Mouse (Mus musculus) T-helper 1 cell (primary cell): ENCODE measurements around the gene St6galnac3.

Experiments used
- in situ Hi-C: fragments of 300-600 bp; cut with MboI, MseI; formaldehyde crosslinking; loops from one replicate; pipeline ENCODE4 v1.15.1; 2025; ENCODE audit warnings: high pct_unique_total_duplicates

Gene St6galnac3

DNA sequence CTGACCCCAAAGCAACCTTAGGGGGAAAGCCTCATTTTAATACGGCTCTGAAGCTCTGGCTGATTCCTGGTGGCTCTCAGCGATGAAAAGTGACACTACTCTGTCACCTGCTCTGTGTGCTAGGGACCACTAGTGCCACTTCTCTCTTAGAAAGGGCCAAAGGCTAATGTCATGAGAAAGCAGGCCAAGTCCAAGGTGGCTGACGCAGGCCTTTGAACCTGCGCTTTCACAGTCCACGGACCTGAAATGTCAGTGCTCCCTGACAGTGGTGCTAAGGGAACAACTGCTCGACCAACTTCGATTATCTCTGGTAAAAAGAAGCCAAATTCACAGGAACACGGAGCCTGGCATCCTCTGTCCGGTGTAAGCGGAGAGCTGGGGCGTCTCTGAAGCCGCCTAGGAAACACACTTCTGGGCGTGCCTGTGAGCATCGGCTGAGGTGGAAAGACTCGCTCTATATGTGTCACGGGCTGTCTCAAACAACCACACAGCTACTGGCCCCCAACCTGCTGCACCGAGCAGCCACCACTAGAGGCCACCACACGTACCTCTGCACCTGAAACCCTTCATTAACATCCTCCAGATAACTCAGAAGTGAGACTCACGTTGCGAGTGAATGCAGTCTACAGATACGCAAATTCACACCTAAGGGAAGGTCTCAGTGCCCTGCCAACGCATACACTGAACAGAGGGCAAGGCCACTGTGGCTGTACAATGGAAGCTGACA lies 66.8 kb downstream of the St6galnac3 start:
- in situ Hi-C loops = no loop called here

GRCm38 (mm10) chr3:153655071-153655470 lies 69.9 kb downstream of the St6galnac3 start:
- in situ Hi-C loops = no loop called here

- in situ Hi-C loops = loop anchor here (5.0 kb wide), 1 partner anchor 871 kb away; no protein-coding TSS in a partner anchor
These were observed 72.1 kb downstream of the St6galnac3 start for GRCm38 (mm10) chr3:153652850-153653249.

- in situ Hi-C loops = no loop called here
These were observed 76.3 kb downstream of the St6galnac3 start for GRCm38 (mm10) chr3:153648713-153649112.

DNA sequence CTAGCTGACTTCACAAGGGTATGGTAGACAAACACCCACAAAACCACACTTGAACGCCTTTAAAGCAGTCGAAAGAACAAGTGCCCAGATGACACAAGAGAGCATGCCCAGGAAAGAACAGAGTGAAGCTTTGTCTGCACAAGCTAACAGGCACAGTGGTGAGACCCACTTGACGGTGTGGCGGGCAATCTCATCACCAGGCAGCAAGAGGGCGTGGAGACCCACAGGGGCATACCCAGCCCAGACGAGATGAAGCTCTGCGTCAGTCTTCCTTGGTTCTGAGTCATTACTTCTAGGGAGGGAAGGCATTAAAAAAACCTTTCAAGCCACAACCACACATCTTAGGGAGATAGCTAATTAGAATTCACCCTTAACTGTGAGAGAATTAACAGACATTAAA lies 79.2 kb downstream of the St6galnac3 start:
- in situ Hi-C loops = no loop called here

DNA sequence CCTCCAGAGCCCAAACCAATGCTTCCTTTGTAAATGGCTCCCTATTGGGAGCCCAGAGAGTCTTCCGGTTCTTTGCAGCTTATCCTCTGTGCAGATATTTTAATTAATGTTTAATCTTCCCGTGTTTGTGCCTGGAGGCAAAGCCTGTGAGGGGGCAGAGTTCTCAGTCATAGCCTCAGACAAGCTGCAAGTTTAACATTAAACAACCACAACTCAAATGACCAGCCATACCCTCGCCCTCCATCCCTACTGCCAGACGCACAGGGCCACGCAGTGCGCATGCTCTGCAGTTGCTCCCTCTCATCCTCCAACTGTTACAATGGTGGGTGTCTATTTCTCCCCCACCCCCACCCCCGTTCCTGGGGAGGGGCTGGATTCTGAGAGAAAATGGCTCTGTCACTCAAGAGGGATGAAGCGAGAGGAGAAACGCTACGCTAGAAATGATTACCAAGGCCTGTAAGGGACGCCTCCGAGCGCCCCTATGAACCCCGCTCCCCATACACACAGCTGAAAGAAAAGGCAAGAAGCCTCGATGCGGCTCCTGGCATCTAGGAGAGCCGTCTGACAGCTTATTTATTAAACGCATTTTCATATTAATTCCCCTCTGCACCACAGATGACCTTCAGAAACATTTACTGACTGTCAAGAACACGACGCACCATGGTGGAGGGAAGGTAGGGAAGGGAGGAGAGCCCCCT lies 81.0 kb downstream of the St6galnac3 start:
- in situ Hi-C loops = no loop called here

GRCm38 (mm10) chr3:153642826-153643225 lies 82.1 kb downstream of the St6galnac3 start:
- in situ Hi-C loops = no loop called here

DNA sequence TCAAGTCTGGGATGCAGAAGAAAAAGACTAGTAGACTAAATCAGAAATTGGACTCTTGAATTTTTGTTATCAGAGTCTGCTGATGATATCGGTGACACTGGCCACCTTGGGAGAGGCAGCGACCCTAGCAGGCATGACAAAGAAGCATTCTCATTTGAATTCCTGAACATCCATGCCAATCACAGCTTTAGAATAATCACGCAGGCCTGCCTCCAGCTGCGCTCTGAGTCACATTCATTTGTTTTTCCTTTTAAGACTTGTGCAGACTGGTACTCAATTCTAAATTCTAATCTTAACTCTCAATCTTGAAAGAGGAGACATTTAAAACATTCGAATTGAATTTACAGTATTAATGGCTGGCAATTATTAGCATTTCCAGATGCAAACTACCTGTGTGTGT lies 83.2 kb downstream of the St6galnac3 start:
- in situ Hi-C loops = no loop called here

- in situ Hi-C loops = no loop called here
These were observed 87.6 kb downstream of the St6galnac3 start for GRCm38 (mm10) chr3:153637336-153637735.

DNA sequence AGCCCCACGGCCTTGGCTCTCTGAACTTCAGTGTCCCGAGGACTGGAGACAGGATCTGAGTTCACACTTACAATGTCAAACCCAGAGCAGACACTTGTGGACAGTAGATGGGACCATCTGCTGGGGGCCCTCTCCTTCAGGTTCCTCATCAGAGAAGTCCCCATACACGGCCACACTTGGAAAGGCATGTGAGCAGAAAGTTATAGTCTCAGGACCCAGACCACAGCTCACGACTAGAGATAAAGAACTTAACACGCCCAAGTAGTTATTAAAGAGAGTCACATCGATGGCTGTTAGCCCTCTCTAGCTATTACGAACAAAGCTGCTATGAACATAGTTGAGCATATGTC lies 88.2 kb downstream of the St6galnac3 start:
- in situ Hi-C loops = no loop called here

DNA sequence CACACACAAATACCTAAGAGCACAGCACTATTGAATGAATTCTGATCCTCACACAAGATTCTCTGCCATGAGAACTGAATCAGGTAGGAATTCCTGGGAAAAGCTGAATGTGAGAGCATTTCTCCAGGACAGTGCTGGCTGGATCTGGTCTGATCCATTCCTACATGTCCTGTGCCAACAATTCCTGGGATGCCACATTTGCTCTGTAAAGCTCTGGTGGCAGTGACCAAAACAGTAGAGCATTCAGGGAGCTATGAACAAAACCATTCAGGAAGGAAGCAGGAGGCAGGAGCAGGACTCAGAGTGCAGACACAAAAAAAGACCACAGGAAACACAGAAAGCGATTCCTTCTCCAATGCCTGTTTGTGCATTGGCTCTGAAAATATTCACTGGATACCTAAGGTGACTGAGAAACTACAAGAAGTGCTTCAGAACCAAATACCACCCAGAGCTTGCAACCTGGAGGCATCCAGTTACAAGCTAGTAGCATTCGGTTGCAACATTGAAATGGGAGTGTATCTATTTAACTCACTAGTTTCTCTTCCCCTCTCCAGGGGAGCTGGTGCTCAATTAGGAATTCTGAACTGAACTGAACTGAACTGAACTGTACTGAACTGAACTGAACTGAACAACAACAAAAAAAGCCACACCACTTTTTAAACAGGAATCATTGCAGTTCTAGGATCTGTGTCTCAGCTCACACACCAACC lies 88.7 kb downstream of the St6galnac3 start:
- in situ Hi-C loops = no loop called here

DNA sequence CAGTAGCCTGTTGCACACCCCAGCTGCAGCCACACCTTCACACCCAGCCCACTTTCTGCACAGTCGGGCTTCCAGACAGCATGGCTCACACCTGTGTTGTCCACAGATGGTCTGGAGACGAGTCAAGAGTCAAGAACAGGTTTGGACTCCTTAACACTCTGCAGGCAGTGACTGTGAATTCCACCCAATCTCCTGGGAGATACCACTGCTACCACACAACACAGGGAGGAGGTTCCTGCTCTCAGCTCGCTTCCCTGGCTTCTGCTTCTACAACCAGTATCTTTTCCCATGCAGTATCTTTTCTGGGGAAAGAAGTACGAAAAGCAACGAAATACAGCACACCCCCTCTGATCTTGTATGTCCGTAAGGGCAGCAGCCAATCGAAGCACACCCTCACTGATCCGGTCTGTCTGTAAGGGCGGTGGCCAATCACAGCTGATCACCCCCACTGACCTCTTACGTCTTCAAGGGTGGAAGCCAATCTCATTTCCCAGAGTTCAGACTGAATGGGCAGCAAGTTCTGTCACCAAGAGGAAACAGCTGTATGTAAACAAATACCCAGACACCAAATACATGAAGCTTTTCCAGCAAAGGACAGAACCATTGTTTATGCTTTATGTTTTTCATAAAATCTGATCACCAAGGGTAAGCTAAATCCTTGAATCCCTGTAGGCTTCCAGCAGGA lies 92.8 kb downstream of the St6galnac3 start:
- in situ Hi-C loops = no loop called here

- in situ Hi-C loops = no loop called here
These were observed 98.7 kb downstream of the St6galnac3 start for GRCm38 (mm10) chr3:153626237-153626636.

- in situ Hi-C loops = no loop called here
These were observed 106.0 kb downstream of the St6galnac3 start for GRCm38 (mm10) chr3:153618976-153619375.

- in situ Hi-C loops = no loop called here
These were observed 108.1 kb downstream of the St6galnac3 start for GRCm38 (mm10) chr3:153616849-153617248.

GRCm38 (mm10) chr3:153610239-153610638 lies 114.7 kb downstream of the St6galnac3 start:
- in situ Hi-C loops = no loop called here

DNA sequence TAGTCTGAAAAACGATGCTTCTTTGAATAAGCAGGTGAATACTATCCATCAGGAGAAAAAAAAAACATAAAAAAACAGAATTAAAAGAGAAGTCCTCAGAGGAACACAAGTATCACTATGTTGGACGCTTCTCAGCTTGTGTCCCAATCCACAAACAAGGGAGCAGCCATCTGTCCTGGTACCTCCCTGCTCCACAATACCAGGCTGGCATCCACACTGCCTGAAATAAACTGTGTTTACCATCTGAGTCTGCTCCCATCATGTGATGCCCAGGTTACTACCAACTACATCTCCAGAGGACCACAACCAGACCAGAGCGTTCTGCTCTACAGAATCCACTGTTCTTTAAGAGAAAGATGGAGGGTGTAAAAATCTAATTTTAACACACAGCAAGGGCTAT lies 118.6 kb downstream of the St6galnac3 start:
- in situ Hi-C loops = no loop called here

DNA sequence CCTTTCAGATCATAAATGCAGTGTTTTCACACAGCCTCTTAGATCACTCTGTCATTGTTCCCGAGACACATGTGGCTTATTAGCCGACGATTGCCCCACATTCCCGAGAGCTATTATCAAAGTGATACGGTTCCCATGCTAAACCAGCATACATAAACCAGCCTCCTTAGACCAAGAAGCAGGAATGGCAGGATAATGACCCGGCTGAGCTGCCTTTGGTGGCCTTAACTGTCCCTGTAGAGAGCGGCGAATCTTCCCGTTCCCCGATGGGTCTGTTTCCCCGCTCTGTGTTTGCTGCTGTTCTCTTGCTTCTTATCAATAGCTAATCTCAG lies 119.2 kb downstream of the St6galnac3 start:
- in situ Hi-C loops = no loop called here

DNA sequence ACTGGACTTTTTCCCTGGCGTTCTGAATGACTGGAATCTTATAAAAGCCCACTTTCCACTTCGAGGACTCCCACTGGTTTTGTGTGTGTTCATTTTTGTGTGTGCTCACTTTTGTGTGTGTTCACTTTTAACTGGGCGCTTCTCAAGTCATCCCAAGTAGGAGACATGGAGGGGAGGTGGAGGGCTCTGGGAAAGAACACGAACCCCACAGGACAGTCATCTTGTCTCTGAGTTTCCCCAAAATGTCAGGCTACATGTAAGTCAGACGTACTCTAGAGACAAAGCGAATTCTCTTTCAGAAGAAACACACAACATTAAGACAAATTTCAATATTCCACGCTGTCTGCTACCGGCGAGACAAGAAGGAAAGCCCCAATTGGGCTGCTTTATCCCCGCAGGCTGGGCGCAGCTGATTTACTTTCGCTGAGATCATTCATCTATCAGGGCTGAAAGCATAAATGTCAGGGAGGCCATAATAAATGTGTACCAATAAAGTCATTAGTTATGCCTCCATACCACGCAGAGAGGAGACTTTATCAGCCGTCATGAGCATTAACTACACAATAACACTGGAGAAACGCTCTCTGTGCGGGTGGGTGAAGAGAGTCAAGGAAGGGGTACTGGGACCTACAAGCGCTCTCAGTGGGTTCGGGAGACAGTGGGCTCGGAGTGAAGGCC lies 119.7 kb downstream of the St6galnac3 start:
- in situ Hi-C loops = no loop called here

GRCm38 (mm10) chr3:153599179-153599578 lies 125.8 kb downstream of the St6galnac3 start:
- in situ Hi-C loops = no loop called here

GRCm38 (mm10) chr3:153598631-153599030 lies 126.3 kb downstream of the St6galnac3 start:
- in situ Hi-C loops = no loop called here

DNA sequence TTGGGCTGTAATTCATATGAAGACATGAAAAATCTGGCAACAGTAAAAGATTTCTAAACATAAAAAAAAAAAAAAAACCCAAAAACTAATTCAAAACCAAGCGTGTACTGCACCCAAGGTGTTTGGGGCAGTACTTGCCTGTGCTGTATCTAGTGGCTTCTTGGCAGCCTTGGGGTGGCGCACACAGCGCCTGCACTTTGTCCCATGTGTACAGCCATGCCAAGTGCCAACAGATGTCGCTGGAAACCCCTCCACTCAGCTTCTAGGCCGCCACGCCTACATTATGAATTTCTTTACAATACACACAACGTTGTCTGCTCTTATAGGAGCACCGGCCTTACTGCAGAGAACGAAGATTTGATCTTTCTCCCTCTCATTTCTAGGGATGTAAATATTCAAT lies 130.4 kb downstream of the St6galnac3 start:
- in situ Hi-C loops = no loop called here
